Mouse (Mus musculus) fat pad, adult 2 months (tissue): ENCODE results near the gene S1pr1.

Experiments
- DNase-seq: peaks from one replicate; pipeline ENCODE4 v3.0.0-alpha.2; 2011; ENCODE audit warnings: low read depth, low spot score; ENCODE audit errors: extremely low read depth

S1pr1 gene

DNA sequence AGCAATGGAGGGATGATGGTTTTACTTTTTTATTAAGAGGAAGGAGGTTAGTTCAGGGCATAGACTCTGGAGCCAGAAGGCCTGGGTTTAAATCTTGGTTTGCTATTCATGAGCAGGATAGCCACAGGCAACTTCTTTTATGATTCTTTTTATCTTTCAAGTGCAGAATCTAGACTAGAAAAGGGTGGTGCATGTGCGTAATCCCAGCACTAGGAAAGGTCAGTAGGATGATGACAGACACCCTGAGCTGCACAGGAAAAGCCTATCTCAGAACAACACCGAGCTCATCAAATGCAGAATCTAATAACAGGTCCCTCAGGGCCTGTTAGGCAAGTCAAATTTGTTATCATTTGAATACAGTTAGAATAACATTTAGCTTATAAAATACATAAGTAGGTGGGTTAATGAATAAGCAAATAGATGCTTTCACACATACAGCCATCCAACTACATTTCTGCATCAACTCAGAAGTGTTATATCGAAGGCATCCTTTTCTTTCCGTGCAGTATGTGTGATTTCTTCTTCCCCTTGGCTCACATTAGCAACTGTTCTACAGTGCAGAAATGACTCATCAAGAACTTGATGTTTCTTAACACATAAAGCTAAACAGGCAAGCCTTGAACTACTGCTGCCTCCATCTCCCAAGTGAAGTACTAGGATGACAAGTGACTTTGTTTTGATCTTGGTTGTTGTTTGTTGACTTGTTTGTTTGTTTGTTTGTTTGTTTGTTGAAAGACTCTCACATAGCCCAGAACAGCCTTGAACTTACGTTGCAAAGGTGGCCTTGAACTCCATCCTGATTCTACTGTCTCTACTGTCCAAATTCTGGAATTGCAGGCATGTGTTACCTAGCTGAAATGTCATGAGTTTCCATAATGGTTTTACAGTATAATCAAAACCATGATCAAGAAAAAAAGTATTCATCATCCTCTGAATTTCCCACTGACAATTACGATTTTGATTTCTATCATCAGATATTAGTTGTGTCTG lies 39.0 kb downstream of the S1pr1 start:
- DNase-seq = no peak

DNA sequence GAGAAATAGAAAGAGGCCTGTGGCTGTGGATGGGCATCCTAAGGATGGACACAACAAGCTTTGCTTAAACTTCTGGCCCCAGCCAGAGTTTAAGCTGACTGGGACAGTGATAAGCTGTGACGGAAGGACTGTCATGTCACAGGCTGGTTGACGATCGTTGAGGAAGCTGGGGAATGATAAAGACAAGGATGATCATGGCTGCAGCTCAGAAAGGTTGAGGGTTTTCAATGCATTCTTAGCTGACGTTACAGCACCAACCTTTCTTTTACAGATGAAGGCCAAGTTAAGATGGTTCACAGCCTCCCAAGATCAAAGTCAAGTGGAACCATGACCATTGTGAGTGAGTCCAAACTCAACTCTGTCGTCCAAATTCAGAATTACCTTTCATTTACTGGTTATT lies 40.2 kb downstream of the S1pr1 start:
- DNase-seq = no peak

DNA sequence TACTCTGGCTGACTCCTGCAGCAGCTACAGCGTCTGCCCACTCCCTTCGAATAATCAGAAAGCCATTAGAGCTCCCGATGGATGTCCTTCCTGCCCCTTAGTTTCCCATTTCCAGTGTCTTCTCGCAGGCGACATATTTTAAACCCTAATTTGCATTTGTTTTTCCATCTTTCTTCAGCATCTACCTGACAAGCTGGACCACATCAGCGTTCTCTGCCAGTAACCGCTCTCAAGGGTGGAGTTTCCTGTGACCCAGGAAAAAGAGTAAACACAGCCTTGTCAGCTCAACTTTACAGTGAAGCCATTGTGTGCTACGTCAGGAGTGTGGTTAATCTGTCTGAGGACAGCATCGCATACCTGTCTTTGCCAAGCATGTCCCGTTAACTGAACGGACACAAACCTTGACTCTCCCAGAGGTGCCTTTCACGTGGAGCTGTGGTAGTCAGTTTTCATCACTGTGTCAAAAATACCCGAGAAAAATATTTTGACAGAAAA lies 41.2 kb downstream of the S1pr1 start:
- no peak for DNase-seq

DNA sequence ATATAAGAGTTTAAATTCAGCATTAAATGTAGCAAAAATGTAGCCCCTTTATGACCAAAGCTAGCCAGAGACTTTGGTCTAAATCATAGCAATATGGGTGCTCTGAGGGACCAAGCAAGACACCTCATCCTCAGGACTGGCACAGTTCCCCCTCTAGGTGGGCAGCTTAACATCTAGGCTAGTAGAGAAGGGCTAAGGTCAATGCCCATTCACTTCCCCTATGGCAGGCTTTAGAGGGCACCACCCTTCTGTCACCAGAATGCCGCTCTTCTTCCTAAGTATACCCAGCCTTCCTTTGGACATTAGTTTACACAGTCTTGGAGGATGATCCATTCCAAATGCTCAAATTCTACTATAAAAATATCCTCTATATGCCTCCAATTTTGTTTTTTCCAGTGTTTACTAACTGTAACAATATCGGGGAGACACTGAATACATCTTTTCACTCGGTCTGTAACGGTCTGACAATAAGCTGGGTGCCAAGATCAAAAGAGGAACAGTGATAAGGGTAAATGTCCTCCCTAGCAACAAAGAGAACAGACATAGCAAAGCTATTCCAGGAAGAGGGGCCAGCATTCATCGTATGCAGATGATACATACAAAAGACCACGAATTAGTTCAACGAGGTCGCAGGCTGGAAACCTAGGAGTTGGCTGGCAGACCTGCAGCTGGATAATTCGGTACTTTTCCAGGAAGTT lies 41.8 kb downstream of the S1pr1 start:
- no peak for DNase-seq

DNA sequence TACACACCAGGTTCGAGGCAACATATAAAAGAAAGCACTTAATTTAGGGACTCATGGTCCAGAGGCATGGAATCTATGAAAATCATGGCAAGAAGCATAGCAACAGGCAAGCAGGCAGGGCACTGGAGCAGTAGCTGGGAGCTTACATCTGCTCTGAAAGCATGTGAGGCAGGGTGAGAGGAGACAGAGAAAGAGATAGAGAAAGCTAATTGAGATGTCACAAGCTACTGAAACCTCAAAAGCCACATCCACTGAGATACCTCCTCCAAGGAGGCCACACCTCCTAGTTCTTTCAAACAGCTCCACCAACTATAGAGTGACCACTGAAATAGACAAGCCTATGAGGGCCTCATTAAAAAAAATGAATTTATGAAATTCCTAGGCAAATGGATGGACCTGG lies 45.6 kb downstream of the S1pr1 start:
- no peak for DNase-seq

DNA sequence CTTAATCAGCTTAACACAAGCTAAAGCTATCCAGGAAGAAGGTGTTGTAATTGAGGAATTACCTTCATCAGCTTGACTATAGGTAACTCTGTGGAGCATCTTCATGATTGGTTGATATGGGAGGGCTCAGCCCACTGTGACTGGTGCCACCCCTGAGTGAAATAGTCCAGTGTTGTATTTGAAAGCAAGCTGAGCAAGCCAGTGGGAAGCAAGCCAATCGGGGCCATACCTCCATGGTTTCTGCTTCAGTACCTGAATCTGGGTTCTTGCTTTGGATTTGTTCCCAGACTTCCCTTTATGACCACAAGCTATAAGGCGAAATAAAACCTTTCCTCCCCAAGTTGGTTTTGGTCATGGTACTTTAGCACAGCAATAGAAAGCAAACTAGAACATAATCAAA lies 47.7 kb downstream of the S1pr1 start:
- DNase-seq = no peak

DNA sequence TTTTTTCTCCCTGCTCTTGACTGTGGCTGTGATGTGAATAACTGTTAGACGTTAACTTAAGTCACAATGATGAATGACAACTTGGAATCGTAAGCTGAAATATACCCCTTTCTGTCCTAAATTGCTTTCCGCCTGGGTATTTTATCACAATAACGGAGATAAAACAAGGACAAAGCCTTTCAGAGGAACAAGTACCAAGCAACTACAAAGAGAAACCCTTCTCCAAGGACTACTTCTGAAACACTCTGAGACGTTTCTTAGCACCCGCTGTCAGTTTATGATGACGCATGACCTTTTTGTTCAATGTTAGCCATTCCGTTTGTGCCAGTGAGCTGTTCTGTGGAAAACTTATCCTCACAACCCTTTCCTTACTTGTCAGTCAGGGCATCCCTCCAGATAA lies 48.3 kb downstream of the S1pr1 start:
- DNase-seq = no peak

DNA sequence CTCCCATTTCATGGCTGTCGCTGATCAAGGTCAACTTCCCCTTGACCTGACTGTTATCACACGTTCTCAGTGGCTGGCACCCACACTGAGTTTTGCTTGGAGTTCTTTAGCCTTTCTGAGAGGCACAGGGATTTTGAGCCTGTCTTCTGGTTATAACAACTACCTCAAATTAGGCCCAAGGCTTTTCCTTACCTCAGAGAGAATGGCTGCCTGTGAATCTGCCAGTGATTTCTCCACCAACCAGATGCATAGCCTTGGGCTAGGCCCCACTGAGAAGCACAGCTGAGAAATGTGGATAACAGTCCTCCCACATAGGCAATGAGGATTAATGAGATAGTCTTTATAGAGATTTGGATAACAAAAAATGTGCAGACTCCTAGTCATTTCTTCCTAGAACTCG lies 50.4 kb downstream of the S1pr1 start:
- no peak for DNase-seq

DNA sequence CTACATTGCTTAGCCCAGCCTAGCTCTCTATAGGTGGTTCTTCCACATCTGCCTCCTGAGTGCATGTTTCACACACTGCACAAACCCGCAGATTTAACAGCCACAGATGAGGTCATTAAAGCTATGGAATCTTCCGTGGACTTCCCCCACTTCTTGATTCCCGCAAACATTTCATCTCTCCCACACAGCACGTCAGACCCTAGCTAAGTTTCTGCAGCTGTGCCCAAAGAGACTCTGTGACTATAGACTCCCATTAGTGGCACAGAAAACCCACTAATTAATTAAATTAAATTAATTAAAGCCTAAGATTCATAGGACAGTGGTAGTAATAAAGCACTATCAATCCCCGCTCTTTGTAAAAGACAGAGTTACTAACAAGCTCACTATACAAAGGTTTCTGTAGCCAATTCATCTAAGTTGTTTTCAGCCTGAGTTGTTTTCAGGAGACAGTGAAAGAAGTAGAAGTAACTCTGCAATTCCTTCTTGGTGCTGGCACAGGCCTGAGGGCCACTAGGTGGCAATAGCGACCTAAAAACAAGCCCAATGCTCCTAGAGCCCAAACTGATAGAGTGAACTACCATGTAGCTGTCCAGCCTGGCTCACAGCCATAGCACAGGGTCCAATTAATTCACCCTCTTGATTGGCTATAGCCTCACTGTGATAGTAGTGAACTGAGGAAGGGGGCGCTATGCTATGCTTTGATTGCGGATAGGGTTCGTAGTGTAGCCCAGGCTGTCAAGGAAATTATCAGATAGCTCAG lies 54.0 kb downstream of the S1pr1 start:
- no peak for DNase-seq
